Mouse (Mus musculus) liver, embryonic 15.5 days (tissue): Measurements from ENCODE around the gene H1fx. TPM values are rescaled to one million over a fixed set of nuclear protein-coding genes. Genes with fewer than 3 reads are reported as not detected.
"Not testable (repeated sequence)": the region's sequence is repeated elsewhere in the genome, so short reads cannot be mapped to it uniquely, and the experiment has no call there.

Experiments used
- ATAC-seq: fragments of 200-750 bp; cut with Nextera tagmentation; 2 replicates; pipeline ENCODE4 v1.8.0; 2017; ENCODE audit warnings: moderate number of reproducible peaks, mild to moderate bottlenecking, moderate library complexity; ENCODE audit not compliant: insufficient read depth
- H3K27ac ChIP-seq: fragments of 300-500 bp; sonication (generic); replicated peaks from 2 replicates; pipeline ENCODE4 v1.5.1; 2015; ENCODE audit warnings: mild to moderate bottlenecking, inconsistent platforms
- H3K27me3 ChIP-seq: fragments of 300-500 bp; sonication (generic); 2 replicates; pipeline ENCODE4 v1.6.1; 2015; ENCODE audit warnings: mild to moderate bottlenecking, inconsistent platforms
- H3K36me3 ChIP-seq: fragments of 300-500 bp; sonication (generic); replicated peaks from 2 replicates; pipeline ENCODE4 v1.6.1; 2015; ENCODE audit warnings: moderate library complexity, mild to moderate bottlenecking, inconsistent platforms
- H3K4me1 ChIP-seq: fragments of 300-500 bp; sonication (generic); replicated peaks from 2 replicates; pipeline ENCODE4 v1.6.1; 2015; ENCODE audit warnings: inconsistent platforms
- H3K4me2 ChIP-seq: fragments of 300-500 bp; sonication (generic); 2 replicates; pipeline ENCODE4 v1.6.1; 2015; ENCODE audit warnings: moderate library complexity, mild to moderate bottlenecking, inconsistent platforms
- H3K4me3 ChIP-seq: fragments of 300-500 bp; sonication (generic); replicated peaks from 2 replicates; pipeline ENCODE4 v1.5.1; 2015; ENCODE audit warnings: mild to moderate bottlenecking, inconsistent platforms
- H3K9ac ChIP-seq: fragments of 300-500 bp; sonication (generic); 2 replicates; pipeline ENCODE4 v1.6.1; 2015; ENCODE audit warnings: moderate library complexity, mild to moderate bottlenecking, inconsistent platforms
- H3K9me3 ChIP-seq: fragments of 300-500 bp; sonication (generic); replicated peaks from 2 replicates; pipeline ENCODE4 v1.6.1; 2016; ENCODE audit warnings: inconsistent platforms
- WGBS: fragments of 180-500 bp; shearing (Covaris S2); methylation state at CpG from one replicate; pipeline ENCODE4 v1.1.7; 2015; ENCODE audit warnings: mixed read lengths; ENCODE audit not compliant: insufficient replicate concordance; 5-methylcytosine and 5-hydroxymethylcytosine counted together
- polyA plus RNA-seq: library from polyadenylated mRNA; unstranded; fragments of >200 nt; fragmentation: Nextera tagmentation; extraction: Ambion mirVana; gene quantifications from 2 replicates; pipeline ENCODE4 v1.2.1, GENCODE M21; 2015

Gene H1fx
- polyA plus RNA-seq, 1 experiment from 2014 or later: 3.2 TPM

DNA sequence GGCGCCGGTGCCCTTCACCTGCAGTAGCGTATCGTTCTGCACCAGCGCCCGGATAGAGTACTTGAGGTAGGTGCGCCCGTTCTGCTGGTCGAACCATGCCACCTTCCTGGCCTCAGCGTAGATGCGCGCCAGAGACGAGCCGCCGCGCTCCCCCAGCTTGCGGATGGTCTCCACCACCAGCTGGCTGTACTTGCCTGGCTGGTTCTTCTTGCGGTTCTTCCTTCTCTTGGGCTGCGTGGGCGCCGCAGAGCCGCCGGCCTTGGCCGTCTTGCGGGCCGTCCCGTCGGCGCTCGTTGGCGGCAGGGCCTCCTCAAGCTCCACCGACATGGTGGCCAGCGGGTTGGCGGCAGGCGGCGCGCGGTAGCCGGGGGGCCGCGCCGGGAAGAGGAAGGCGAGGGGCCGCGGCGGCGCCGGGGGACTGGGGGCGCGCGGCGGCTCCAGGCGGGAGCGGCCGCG lies 379 bp downstream of the H1fx start:
- peak overlapping the region; percentile 4; the same call in 1 of the 2 replicates for H3K9ac ChIP-seq
- no peaks in the 10 kb centered on the region for H3K9me3 ChIP-seq
- H3K27ac ChIP-seq: no peak overlapping the region
- under 1% methylated on average over 51 of the region's 56 CpGs for WGBS
- H3K4me2 ChIP-seq: peak overlapping the region; percentile 68
- ATAC-seq: no peak
- H3K4me1 ChIP-seq: peaks cover 16% of the 10 kb centered on the region
- H3K36me3 ChIP-seq: no peaks in the 10 kb centered on the region
- peak overlapping the region; percentile 58 for H3K4me3 ChIP-seq
- H3K27me3 ChIP-seq: peaks cover 71% of the 10 kb centered on the region

DNA sequence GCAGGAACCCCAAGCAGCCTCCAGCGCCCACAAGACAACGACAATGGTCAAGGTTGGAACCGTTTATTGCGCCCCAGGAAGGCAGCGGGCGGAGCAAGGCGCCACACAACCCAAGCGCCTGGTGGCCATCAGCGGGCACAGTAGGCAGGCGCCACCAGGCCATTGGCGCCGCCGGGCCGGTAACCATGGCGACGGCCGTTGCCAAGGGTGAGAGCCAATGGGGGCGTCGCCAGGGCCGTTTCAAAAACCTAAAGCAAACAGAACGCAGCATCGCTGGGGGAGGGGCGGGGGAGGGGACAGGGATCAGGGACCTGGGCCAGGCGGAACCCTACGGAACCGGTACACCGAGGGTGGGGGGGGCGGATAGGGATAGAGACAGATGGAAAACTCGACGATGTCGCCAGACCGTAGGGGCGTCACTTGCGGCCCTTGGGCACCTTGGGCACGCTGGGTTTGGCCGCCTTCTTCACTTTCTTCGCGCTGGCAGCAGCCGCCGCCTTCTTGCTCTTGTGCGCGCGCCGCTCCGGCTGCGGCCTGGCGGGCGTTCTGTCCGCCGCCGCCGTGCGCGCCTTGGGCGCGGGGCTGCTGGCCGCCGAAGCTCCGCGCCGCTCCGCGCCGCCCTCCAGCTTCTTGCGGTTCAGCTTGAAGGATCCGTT lies 935 bp downstream of the H1fx start:
- Histone ChIP-seq H3K36me3 (no peaks in the 10 kb centered on the region), H3K9me3 (no peaks in the 10 kb centered on the region), H3K27me3 (peaks cover 71% of the 10 kb centered on the region), H3K4me1 (peaks cover 16% of the 10 kb centered on the region), H3K4me2 (peak overlapping the region; percentile 68), H3K27ac (no peak overlapping the region), H3K4me3 (peak overlapping the region; percentile 58), H3K9ac (0 out of 2 replicates have a peak overlapping the region, but pooled peaks have one; percentile 4)
- under 1% methylated on average over 66 of the region's 66 CpGs for WGBS
- 0 out of 2 replicates have a peak, but pooled peaks have one; percentile 18 for ATAC-seq

GRCm38 (mm10) chr6:87979728-87980127 lies 1.7 kb downstream of the H1fx start:
- Histone ChIP-seq H3K4me3 (no peak overlapping the region), H3K9me3 (no peaks in the 10 kb centered on the region), H3K4me2 (0 out of 2 replicates have a peak overlapping the region, but pooled peaks have one; percentile 68), H3K36me3 (no peaks in the 10 kb centered on the region), H3K27ac (no peak overlapping the region), H3K27me3 (peaks cover 67% of the 10 kb centered on the region), H3K4me1 (peaks cover 16% of the 10 kb centered on the region), H3K9ac (no peak overlapping the region)
- 43% methylated on average over 3 of the region's 3 CpGs for WGBS
- ATAC-seq: no peak

- Histone ChIP-seq H3K4me2 (no peak overlapping the region), H3K36me3 (no peaks in the 10 kb centered on the region), H3K4me1 (no peaks in the 10 kb centered on the region), H3K9ac (no peak overlapping the region), H3K27me3 (peaks cover 4% of the 10 kb centered on the region; the same call in 1 of the 2 replicates), H3K27ac (no peak overlapping the region), H3K4me3 (no peak overlapping the region), H3K9me3 (no peaks in the 10 kb centered on the region)
- no peak for ATAC-seq
- WGBS: 32% methylated on average over 2 of the region's 2 CpGs
Observed at GRCm38 (mm10) chr6:87970041-87970440, 11.4 kb downstream of the H1fx start.

- not testable (repeated sequence) for H3K27ac ChIP-seq, H3K9me3 ChIP-seq, ATAC-seq, H3K4me1 ChIP-seq, H3K9ac ChIP-seq, H3K4me2 ChIP-seq, H3K27me3 ChIP-seq, H3K36me3 ChIP-seq, H3K4me3 ChIP-seq
- 73% methylated on average over 4 of the region's 4 CpGs for WGBS
Observed at GRCm38 (mm10) chr6:87962457-87962856, 19.0 kb downstream of the H1fx start.

DNA sequence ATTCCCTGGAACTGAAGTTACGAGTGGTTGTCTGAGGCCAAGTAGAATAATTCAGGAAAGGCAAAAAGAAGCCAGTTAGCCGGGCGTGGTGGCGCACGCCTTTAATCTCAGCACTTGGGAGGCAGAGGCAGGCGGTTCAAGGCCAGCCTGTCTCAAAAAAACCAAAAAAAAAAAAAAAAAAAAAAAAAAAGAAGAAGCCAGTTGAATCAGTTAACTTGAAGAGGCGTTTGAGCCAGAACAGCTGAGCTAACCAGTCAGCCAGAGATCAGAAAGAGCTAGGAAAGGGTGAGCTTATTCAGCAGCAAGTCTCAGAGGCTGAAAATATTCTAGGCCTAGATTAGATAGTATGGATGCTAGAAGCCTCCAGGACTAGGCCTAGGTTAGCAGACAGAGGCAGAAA lies 39.3 kb downstream of the H1fx start:
- H3K36me3 ChIP-seq: 0 out of 2 replicates have a peak, but pooled peaks cover 1% of the 10 kb centered on the region

GRCm38 (mm10) chr6:87938941-87939340 lies 42.5 kb downstream of the H1fx start:
- Histone ChIP-seq H3K27ac (no peak overlapping the region), H3K4me1 (peaks cover 4% of the 10 kb centered on the region; the same call in 1 of the 2 replicates), H3K36me3 (peaks cover 27% of the 10 kb centered on the region), H3K9me3 (no peaks in the 10 kb centered on the region), H3K4me2 (no peak overlapping the region), H3K27me3 (no peaks in the 10 kb centered on the region), H3K9ac (no peak overlapping the region), H3K4me3 (no peak overlapping the region)
- ATAC-seq: no peak
- 78% methylated on average over 3 of the region's 3 CpGs for WGBS

More for the DNA sequence above, 39.3 kb downstream of the H1fx start:
- no peak for ATAC-seq
- no peaks in the 10 kb centered on the region for H3K9me3 ChIP-seq
- no peaks in the 10 kb centered on the region for H3K27me3 ChIP-seq
- H3K27ac ChIP-seq: no peak overlapping the region
- H3K4me2 ChIP-seq: no peak overlapping the region
- peaks cover 3% of the 10 kb centered on the region; the same call in 1 of the 2 replicates for H3K4me1 ChIP-seq
- no peak overlapping the region for H3K9ac ChIP-seq
- 71% methylated on average over 7 of the region's 7 CpGs for WGBS
- H3K4me3 ChIP-seq: no peak overlapping the region

GRCm38 (mm10) chr6:87937178-87937788 lies 44.2 kb downstream of the H1fx start:
- peaks cover 4% of the 10 kb centered on the region; the same call in 1 of the 2 replicates for H3K4me1 ChIP-seq
- peaks cover 40% of the 10 kb centered on the region for H3K36me3 ChIP-seq
- H3K27ac ChIP-seq: no peak overlapping the region
- no peak overlapping the region for H3K4me2 ChIP-seq
- no peak overlapping the region for H3K4me3 ChIP-seq
- 69% methylated on average over 19 of the region's 19 CpGs for WGBS
- ATAC-seq: peak; percentile 28; the same call in 1 of the 2 replicates
- no peaks in the 10 kb centered on the region for H3K27me3 ChIP-seq
- H3K9me3 ChIP-seq: no peaks in the 10 kb centered on the region
- no peak overlapping the region for H3K9ac ChIP-seq

- WGBS: 71% methylated on average over 5 of the region's 5 CpGs
- H3K4me3 ChIP-seq: no peak overlapping the region
- H3K27ac ChIP-seq: no peak overlapping the region
- no peaks in the 10 kb centered on the region for H3K9me3 ChIP-seq
- H3K9ac ChIP-seq: no peak overlapping the region
- peaks cover 56% of the 10 kb centered on the region for H3K36me3 ChIP-seq
- H3K4me1 ChIP-seq: peaks cover 4% of the 10 kb centered on the region; the same call in 1 of the 2 replicates
- no peak overlapping the region for H3K4me2 ChIP-seq
- ATAC-seq: no peak
- no peaks in the 10 kb centered on the region for H3K27me3 ChIP-seq
Observed at GRCm38 (mm10) chr6:87935037-87935436, 46.4 kb downstream of the H1fx start.
